Mouse (Mus musculus) thymus, postnatal 10 days (tissue): ENCODE measurements around the gene Lamtor2.
"Not testable (repeated sequence)": the region's sequence is repeated elsewhere in the genome, so short reads cannot be mapped to it uniquely, and the experiment has no call there.

ENCODE experiments used
- DNase-seq, 2 experiments: peaks; one replicate each; pipeline ENCODE4 v3.0.0; 2021; ENCODE audit warnings: low spot score in 2 of 2

Gene Lamtor2

DNA sequence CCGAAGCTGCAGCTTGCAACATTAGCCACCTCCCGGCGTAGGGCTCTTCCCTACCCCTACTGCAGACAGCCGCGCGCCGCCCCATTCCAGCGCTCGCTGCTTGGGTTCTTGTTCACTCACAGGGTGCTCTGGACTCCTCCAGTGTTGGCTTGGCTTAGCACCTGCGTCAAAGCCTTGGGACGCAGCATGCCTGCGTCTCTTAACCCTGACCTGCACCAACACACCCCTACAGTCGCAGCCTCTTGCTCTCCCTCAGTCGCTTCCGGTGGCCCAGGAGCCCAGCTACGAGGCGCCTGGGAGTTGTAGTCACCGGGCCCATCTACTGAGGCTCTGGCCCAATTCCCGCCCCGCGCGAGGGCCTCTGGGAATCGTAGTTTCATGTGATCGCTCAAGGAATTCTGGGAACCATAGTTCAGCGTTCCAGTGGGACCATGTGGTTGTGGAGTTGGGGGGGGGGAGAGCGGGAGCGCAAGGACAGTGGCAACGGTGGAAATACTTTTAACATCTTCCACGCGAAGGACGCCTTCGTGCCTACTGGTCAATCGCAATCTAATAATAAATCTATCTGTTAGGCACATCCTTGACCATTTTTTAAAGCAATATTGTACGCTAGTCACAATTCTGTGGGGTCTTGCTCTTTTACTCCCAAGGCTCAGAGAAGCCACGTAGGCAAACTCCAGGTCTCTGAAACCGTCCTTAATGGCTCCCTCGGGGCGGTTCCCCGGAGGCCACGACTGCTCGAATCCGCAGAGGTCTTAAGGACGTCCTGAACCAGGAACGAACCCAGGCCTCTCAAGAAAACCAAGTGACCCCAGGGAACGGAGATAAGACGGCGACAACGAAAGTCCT is at the start of gene Lamtor2:
Gene Lamtor2 (minus strand): TSS at position 399 of the 849 bp plus-strand sequence.
- DNase-seq = peak; percentile 93

DNA sequence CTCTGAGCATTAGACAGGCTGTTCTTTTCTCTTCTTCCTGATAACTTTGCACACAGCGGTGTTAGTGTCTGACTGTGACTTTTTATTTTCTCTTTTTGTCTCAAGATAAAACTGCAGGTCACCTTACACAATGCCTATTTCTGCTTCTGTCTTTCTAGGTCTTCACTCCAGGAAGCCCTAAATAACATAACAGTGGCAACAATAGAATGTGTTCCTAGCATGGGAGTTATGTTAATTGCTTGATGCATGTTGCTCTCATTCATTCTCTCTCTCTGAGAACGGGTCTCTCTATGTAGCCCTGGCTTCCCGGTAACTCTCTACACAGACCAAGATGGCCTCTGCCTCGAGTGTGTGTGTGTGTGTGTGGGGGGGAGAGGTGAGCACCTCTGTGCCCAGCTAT is 49.6 kb upstream of the Lamtor2 start:
- DNase-seq = no peak

DNA sequence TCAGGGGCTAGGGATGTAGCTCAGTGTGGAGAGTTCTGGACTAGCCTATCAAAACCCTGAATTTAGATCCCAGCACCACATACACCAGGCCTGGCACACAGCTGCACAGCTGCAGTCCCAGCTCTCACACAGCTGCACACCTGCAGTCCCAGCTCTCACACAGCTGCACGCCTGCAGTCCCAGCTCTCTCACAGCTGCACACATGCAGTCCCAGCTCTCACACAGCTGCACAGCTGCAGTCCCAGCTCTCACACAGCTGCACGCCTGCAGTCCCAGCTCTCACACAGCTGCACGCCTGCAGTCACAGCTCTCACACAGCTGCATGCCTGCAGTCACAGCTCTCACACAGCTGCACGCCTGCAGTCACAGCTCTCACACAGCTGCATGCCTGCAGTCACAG is 43.7 kb upstream of the Lamtor2 start:
- DNase-seq = not testable (repeated sequence)

DNA sequence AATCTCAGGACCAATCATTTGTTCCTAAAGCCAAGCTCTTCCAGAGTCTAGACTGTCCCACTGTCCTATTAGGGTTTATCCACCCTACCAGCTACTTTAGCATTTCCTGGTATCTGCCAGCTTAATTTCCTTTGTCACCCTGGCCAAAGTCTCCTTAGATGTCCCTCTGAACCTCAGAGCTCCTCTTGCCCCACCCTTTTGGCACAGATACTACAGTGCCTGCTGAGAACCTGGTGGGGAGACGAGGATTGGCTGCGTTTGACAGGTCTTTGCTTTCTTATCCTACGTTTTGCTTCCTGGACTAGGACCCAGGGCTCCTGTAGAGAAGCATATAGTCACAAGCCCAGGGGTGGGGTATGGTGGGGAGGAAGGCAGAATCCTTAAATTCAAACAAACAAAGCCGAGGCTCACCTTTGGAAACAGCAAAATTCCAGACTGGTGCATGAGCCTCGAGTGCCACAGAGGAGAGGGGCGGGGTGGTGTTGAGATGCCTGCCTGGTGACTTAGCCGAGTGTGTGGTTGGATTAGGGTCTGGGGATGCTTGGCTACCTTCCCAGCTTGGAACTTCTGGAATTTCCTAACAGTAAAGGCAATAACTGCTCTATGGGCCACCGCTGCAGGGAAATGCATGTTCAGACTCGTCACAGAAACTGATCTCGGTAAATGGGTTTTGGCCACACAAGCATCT is 41.2 kb upstream of the Lamtor2 start:
- DNase-seq = no peak

DNA sequence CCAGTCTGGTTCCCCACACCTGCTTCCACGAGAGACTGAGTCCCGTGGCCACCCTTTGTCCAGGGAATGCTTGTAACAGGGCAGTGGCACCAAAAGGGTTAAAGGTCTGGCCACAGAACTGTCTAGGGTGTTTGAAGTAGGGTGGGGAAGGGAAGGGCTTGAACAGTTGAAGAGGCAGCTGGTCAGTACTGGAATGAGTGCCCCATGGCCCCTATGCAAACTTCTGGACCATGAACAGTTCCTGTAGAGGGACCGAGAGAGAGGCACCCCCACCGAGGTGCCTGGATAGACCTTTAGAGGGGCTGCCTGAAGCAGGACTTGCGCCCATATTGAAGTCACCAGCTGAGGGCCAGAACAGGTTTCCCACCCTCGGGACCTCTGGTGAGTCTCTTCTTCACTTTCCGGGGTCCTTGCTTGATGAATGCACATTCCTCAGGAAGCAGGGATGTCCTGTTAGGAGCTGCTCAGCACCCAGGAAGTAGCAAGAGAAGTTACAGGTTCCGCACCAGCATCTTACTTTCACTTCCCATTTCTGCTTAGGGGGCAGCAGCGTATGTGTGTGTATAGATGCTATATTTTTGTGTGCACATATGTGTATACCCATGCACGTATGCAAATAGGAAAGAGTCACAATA is 40.2 kb upstream of the Lamtor2 start:
- peak in 1 of 2 experiments; percentile 32 for DNase-seq

DNA sequence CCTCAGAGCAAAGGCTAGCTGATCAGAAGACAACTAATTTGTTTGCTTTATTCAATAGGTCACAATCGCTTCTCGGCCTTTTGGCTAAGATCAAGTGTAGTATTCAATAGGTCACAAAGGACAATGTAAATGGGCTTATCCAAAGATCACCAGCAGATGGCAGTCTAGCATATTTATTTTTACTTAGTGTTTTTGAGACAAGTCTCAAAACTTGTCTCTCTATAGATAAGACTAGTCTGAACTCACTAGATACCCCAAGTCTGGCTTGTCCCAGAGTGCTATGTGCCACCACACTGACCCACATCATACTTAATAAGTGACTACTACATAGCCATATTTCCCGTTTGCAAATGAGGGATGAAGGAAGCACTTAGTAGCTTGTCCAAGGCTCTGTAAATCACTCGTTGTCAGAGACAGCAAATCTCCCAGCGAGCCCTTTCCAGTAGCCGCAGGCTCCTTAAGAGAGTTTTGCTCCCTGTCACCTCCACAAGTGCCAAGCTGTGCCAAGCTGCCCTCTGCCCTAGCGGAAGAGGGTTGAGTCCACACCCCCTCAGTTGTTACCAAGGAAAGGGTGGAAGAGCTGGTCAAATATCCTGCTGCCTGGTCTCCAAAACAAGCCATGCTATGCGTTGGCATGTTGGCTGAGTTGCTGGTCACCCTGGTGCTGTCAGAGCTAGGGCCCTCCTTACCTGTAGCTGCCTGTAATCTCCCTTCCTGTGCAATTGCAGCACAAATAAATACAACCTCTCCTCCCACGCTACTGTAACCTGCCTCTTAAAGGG is 39.3 kb upstream of the Lamtor2 start:
- DNase-seq = peak in 1 of 2 experiments; percentile 66

DNA sequence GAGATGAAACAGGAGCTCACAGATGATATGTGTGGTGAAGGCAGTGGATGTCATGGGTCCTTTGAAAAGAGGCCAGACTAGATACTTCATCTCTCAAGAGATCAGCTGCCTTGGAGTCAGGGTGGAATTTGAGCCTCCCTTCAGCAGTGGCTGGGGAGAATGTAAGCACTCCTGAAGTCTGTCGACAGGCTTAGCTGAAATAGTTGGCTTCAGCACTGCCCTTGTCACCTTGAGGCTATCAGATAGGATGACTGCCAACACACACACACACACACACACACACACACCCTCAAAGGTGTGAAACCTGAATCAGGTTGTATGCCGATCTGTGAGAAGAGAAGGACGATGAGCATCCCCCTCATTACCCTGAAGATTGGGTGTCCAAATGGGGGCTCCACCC is 38.2 kb upstream of the Lamtor2 start:
- DNase-seq = no peak

DNA sequence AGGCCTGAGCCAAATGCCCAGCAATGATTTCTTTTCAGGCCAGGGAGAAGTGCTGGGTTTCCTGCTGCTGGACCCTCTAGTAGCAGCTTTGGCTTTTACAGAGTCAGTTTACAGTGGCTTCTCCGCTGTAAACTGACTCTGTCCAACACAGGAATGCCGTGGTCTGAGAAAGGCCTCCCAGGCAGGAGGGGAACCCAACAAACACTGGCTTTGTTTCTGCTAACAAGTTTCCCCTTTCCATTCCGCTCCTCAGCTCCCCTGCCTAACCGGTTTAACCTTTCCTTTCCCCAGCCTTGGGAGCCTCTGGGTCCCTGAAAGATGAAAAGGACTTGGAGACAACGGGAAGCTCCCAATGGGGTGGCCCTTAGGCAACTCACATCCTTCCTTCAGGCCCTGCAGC is 37.4 kb upstream of the Lamtor2 start:
- no peak for DNase-seq

DNA sequence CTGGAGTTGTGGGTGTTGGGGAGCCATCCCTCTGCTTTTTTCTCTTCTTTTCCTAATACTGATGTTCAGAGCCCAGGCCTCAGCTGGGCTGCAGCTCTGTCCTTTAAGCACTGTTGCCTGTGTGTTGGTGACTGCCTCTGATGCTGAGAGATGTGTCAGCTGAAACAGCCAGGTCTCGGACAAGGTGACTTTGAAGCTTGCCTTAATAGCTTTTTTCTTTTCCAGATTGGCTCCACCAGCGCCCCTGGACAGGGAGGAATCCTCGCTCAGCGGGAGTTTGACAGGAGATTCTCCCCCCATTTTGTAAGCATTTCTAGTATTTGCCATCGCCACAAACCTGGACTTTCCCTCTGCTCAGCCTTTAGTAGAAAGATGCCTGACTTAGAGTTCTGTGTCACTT is 33.8 kb upstream of the Lamtor2 start:
- no peak for DNase-seq

DNA sequence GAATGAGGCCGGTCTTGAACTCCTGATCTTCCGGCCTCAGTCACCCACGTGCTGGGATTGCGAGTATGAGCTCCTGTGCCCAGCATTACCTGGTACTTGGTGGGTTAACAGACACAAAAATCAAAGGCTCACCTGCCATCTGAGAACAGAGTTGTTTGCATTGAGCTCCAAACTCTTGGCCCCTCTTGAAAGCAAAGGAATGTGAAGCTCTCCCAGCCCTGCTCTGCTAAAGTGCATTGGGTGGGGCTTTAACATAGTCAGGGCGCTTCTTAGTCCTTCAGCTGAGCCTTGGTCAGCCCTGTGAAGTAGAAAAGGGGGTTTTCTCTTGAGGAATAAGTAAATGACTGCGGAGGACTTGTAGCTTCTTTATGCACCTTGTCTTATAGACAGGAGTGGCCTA is 32.9 kb upstream of the Lamtor2 start:
- no peak for DNase-seq

DNA sequence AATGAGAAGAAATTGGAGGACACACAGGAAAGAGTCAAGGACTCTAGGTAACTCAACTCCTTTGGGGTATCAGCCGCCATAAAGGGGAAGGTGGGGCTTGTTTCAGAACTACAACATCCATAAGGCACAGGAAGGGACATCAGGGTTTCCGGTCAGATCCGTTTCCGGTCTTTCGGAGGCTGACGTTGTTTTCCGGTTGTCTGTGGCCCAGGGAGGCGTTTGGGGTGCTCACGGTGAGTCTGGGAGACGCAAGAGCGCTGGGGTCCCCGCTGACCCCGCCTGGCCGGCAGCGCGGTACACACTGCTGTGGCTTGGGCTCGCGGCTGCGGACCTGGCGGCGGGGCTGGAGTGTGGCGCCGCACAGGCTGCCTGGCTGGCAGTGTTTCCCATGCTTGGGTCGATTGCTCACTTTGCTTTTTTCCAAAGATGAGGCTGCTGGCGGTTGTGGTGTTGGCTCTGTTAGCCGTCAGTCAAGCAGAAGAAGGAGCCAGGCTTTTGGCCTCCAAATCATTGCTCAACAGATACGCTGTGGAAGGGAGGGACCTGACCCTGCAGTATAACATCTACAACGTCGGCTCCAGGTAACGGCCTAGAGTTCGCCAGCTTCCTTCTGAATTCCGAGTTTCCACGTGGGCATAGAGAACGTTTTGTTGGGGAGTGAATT is 26.7 kb upstream of the Lamtor2 start:
- DNase-seq = peak; percentile 59 to 69

DNA sequence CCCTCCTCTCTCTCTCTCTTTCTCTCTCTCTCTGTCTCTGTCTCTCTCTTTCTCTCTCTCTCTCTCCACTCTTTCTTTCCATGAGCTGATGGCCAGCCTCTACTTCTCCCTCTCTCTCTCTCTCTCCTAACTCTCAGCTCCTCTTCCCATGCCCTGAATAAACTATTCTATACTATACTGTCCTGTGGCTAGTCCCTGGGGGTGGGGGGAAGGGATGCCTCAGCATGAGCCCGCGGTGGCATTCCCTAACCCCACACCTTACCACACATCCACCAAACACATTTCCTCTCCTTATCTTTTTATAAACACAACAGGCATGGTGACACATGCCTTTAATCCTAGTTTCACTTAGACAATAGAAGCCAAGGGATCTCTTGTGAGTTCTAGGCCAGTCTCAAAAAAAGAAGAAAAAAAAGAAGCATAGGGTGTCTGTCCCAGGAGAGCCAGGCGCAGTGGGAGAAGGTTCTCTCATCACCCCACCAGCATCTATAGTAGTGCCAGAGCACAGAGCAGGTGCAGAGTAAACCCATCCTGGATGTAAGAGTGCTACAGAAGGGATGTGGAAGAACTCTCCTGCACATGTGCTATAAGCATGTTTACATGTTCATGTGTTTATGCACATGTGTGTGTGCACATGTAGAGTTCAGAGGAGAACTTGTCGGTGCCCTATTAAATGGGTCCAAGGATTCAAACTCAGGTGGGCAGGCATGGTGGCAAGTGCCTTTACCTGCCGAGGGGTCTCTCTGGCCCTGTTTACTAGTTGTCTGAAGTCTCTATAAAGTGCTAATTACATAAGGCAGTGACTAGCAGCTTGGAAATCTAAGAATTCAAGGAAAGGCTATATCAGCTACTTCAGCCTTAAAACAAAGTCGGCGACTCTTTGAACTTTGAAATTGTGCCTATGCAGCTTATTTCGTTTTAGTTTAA is 25.9 kb upstream of the Lamtor2 start:
- DNase-seq = no peak

DNA sequence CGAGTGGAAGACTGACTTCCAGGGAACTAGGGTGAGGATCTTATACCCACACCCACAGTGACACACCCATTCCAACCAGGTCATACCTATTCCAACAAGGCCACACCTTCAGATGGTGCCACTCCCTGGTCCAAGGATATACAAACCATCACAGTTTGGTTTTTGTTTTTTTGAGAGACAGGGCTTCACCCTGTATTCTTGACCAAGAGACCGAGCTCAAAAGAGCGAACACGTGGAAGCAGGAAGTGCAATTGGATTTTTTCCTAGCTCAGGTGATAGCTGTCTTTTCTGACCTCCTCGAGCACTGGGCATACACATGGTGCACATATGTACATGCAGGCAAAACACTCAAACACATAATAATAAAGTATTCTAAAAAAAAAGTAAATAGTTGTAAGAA is 25.0 kb upstream of the Lamtor2 start:
- not testable (repeated sequence) for DNase-seq

DNA sequence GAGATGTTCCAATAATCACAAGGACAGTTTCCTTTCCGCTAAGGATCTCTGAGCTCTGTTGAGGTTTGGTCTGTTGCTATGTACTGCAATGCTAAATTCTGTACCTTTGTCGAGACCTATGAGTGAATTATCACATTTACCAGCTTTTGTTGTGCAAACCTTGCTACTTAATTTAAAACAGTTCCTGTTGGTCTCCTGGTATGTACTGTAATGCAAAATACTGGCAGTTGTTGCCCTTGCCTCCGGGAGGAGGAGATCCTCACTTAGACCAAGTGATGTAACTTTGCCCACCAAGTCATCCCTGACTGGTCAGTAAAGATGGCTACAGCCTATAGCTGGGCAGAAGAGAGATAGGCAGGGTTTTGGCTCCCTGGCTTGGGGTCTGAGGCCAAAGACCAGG is 22.7 kb upstream of the Lamtor2 start, which contains the start of gene Ssr2:
Gene Ssr2 (plus strand): TSS at position 337 of the 400 bp plus-strand sequence.
- no peak for DNase-seq

DNA sequence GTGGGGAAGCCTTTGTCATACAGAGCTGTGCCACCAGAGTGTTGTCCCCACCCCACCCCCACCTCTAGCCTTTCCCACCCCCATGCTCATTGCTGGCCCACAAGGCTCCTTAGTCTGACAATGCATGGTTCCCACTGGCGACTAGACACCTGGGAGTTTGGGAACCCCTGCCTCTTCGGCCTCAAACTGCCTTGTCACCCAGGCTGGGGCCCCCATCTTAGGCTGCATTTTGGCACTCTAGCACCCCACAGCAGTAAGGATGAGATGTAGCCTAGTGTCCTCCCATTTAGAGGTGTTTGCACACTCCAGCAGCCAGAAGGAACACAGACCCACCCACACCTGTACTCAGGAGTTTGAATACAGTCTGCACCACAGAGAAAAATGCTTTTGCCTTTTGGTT is 20.9 kb upstream of the Lamtor2 start:
- DNase-seq = no peak

DNA sequence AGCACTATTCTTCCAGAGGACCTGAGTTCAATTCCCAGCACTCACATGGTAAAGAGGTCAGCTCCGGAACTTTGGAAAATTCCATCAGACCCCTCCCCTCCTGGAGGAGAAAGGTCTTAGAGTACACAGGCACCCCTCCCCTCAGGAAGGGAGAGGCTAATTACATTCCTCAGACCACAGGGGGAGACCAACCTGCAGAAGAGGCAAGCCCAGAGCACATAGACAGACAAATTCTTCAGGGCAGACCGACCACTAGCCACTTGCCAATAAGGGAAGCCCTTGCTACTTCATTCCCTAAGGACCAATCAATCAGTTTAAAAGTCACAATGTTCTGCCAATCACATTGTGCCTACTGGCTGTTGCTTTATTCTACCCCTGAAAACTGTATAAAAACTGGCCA is 20.0 kb upstream of the Lamtor2 start:
- no peak for DNase-seq

DNA sequence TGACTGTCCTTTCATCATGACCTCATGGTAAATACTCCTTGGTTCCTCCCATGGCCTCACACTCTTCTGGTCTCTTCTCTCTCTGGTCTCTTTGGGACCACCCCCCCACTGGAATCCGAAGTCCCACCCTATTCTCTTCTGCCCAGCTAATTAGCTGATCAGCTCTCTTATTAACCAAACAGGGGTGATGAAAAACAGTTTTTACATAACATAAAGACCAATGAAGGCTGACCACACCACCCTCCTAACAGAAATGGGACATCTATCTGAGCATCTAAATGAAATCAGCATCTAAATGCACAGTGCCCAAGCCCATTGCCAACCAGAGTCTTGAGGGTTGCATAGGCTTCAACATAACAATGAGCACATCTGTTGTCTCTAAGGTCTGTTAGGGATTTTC is 19.0 kb upstream of the Lamtor2 start:
- no peak for DNase-seq

DNA sequence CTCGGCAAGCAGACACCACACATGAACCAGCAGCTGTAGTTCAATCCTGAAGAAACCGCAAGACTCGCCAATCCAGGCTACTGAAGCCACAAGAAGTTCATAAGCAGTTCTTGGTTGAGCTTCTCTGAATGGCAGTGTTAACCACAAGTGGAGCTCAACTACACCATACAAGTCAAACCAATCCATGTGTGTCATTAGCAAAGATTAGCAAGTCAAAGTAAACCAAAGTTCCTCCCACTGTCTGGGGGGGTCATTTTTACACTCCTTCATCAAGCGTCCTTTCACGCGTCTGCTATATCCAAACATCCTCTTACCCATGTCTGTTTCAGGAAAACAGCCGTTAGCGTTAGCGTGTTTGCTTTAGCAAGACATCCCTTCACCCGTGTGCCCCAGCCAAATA is 17.5 kb upstream of the Lamtor2 start:
- DNase-seq = no peak

DNA sequence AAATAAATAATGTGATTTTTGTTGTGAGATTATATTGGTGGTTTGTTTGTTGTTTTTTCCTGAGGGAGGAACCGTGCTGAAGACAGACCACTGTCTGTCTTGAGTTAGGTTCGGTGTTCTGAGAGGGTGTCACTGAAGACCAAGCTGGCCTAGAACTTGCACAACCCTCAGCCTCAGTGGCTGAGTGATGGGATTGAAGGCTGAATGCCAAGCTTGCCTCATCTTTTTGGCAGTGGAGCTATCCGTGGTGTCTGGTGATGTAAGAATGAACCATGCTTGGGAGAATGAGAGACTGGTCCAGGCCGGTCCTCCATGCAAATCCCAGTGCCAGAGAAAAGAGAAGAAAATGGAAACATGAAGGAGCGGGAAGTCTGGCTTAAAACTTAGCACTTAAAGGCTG is 16.8 kb upstream of the Lamtor2 start:
- DNase-seq = no peak

DNA sequence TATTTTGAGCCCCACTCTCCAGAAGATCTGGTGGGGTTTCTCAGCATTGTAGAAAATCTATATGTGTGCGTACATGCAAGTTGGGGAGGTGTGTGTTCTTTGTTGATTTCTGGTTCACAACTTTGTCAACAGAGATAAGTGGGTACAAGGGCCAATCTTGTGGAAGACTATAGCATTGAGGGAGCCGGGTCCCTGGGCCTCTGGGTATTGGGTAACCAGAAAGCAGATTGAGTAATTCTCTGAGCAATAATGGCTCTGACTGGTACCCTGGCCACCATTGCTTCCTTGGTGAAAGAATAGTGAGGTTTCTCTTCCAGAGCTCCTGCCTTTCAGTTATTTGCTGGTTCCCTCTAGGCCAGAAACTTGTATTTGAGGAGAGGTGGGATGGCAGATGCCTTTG is 16.2 kb upstream of the Lamtor2 start:
- DNase-seq = no peak
